Mouse (Mus musculus) lung, postnatal 36 days (tissue): ENCODE data around the gene Spats2l.
A peak's percentile ranks its signal among the peaks of the same experiment; 100 is the strongest.

Source experiments
- DNase-seq: peaks from one replicate; pipeline ENCODE4 v3.0.0; 2022; ENCODE audit warnings: mixed read lengths

Gene Spats2l

GRCm38 (mm10) chr1:57774001-57774667 lies at the start of gene Spats2l:
Gene Spats2l, plus strand, starts transcription at chr1:57774162.
- peak; percentile 40 for DNase-seq

- no peak for DNase-seq
Measured at GRCm38 (mm10) chr1:57725268-57725667, 48.7 kb upstream of the Spats2l start.

GRCm38 (mm10) chr1:57735877-57736276 lies 38.1 kb upstream of the Spats2l start:
- DNase-seq, result no peak

GRCm38 (mm10) chr1:57741740-57742139 lies 32.2 kb upstream of the Spats2l start:
- DNase-seq, result no peak

- DNase-seq, result no peak
Measured at GRCm38 (mm10) chr1:57742266-57742665, 31.7 kb upstream of the Spats2l start.

- DNase-seq, result no peak
Measured at GRCm38 (mm10) chr1:57751781-57752180, 22.2 kb upstream of the Spats2l start.

- no peak for DNase-seq
Measured at GRCm38 (mm10) chr1:57766396-57766795, 7.6 kb upstream of the Spats2l start.

- no peak for DNase-seq
Measured at GRCm38 (mm10) chr1:57773326-57773725, 636 bp upstream of the Spats2l start.

GRCm38 (mm10) chr1:57774668-57775495 lies 920 bp downstream of the Spats2l start:
- DNase-seq, result peak; percentile 58

- peak; percentile 3 for DNase-seq
Measured at GRCm38 (mm10) chr1:57775496-57775790, 1.5 kb downstream of the Spats2l start.

GRCm38 (mm10) chr1:57776671-57777281 lies 2.8 kb downstream of the Spats2l start:
- no peak for DNase-seq

GRCm38 (mm10) chr1:57784300-57784699 lies 10.3 kb downstream of the Spats2l start:
- no peak for DNase-seq

- no peak for DNase-seq
Measured at GRCm38 (mm10) chr1:57789831-57790230, 15.9 kb downstream of the Spats2l start.

GRCm38 (mm10) chr1:57792212-57792611 lies 18.2 kb downstream of the Spats2l start:
- peak; percentile 6 for DNase-seq

GRCm38 (mm10) chr1:57795838-57796237 lies 21.9 kb downstream of the Spats2l start:
- no peak for DNase-seq

GRCm38 (mm10) chr1:57799398-57799797 lies 25.4 kb downstream of the Spats2l start:
- no peak for DNase-seq

- no peak for DNase-seq
Measured at GRCm38 (mm10) chr1:57800846-57801245, 26.9 kb downstream of the Spats2l start.

- no peak for DNase-seq
Measured at GRCm38 (mm10) chr1:57806126-57806525, 32.2 kb downstream of the Spats2l start.

- no peak for DNase-seq
Measured at GRCm38 (mm10) chr1:57807882-57808281, 33.9 kb downstream of the Spats2l start.

- DNase-seq, result no peak
Measured at GRCm38 (mm10) chr1:57810221-57810620, 36.3 kb downstream of the Spats2l start.

- no peak for DNase-seq
Measured at GRCm38 (mm10) chr1:57817103-57817502, 43.1 kb downstream of the Spats2l start.

- DNase-seq, result peak; percentile 13
Measured at GRCm38 (mm10) chr1:57820428-57820997, 46.6 kb downstream of the Spats2l start.

- no peak for DNase-seq
Measured at GRCm38 (mm10) chr1:57824966-57825759, 51.2 kb downstream of the Spats2l start.
